Mouse (Mus musculus): ENCODE measurements around the gene Shc3.

- no peak for TF ChIP-seq CTCF (IDR thresholded peaks at IDR 0.05 in 2 of 3, conservative IDR thresholded peaks at IDR 0.05 in 1 of 3; ENCODE audit: control insufficient read depth in 1 of 3, insufficient read depth in 1 of 3, low read depth in 2 of 3, low read length in 3 of 3, poor library complexity in 1 of 3, severe bottlenecking in 1 of 3)
- no peak for TF ChIP-seq ZC3H11A (IDR thresholded peaks at IDR 0.05; ENCODE audit: low read depth, low read length)
- TF ChIP-seq MAX (IDR thresholded peaks at IDR 0.05; ENCODE audit: low read length): no peak
- no peak for TF ChIP-seq CHD2 (IDR thresholded peaks at IDR 0.05; ENCODE audit: low read length)
- TF ChIP-seq POLR2AphosphoS2 (IDR thresholded peaks at IDR 0.05; ENCODE audit: low read length): no peak
- no peak for TF ChIP-seq GATA1 (IDR thresholded peaks at IDR 0.05; ENCODE audit: low read depth, low read length)
- no peak for TF ChIP-seq KAT2A (conservative IDR thresholded peaks at IDR 0.05; ENCODE audit: low read depth, low read length)
- no peak for TF ChIP-seq MAFK (IDR thresholded peaks at IDR 0.05; ENCODE audit: borderline replicate concordance, low read depth, low read length)
- TF ChIP-seq POLR2A (IDR thresholded peaks at IDR 0.05; ENCODE audit: control insufficient read depth in 1 of 2, insufficient read depth in 1 of 2, low read depth in 1 of 2, low read length in 2 of 2, poor library complexity in 1 of 2): no peak
Measured at GRCm38 (mm10) chr13:51570111-51570510, 892 bp upstream of the Shc3 start.
